Mouse (Mus musculus) v-Abl transformed pro-B cells (cell line): ENCODE data around the gene Spcs1.

Experiments
- in situ Hi-C, 2 experiments: fragments of 400-800 bp; cut with MboI; formaldehyde crosslinking; loops; one replicate each; pipeline ENCODE4 v1.15.1; 2025; ENCODE audit not compliant: unreplicated experiment in 2 of 2

The Spcs1 gene

GRCm38 (mm10) chr14:31001307-31002205 lies at the start of gene Spcs1, which contains the start of gene Glt8d1:
TSS of gene Spcs1 (minus strand) at chr14:31001672.
TSS of gene Glt8d1 (plus strand) at chr14:31001400.
- in situ Hi-C loops, result no loop called here

GRCm38 (mm10) chr14:31045817-31046216 lies 44.3 kb upstream of the Spcs1 start:
- in situ Hi-C loops, result no loop called here

- in situ Hi-C loops, result no loop called here
Measured at GRCm38 (mm10) chr14:31045296-31045695, 43.8 kb upstream of the Spcs1 start.

- in situ Hi-C loops, result loop anchor here in 1 of 2 experiments (10.0 kb wide), 1 partner anchor 169 kb away; no protein-coding TSS in a partner anchor
Measured at GRCm38 (mm10) chr14:31025785-31026184, 24.3 kb upstream of the Spcs1 start.

- in situ Hi-C loops, result loop anchor here in 1 of 2 experiments (10.0 kb wide), 1 partner anchor 172 kb away; no protein-coding TSS in a partner anchor
Measured at GRCm38 (mm10) chr14:31022579-31022978, 21.1 kb upstream of the Spcs1 start.

- in situ Hi-C loops, result loop anchor here in 1 of 2 experiments (10.0 kb wide), 1 partner anchor 175 kb away; no protein-coding TSS in a partner anchor
Measured at GRCm38 (mm10) chr14:31019331-31020205, 18.1 kb upstream of the Spcs1 start.

GRCm38 (mm10) chr14:31018860-31019291 lies 17.4 kb upstream of the Spcs1 start, which contains the start of the genes Pbrm1 and Gnl3:
TSS of gene Pbrm1 (plus strand) at chr14:31019138.
TSS of gene Gnl3 (minus strand) at chr14:31019152.
- in situ Hi-C loops, result no loop called here

GRCm38 (mm10) chr14:31017854-31018253 lies 16.4 kb upstream of the Spcs1 start:
- in situ Hi-C loops, result no loop called here

- in situ Hi-C loops, result no loop called here
Measured at GRCm38 (mm10) chr14:31016063-31016462, 14.6 kb upstream of the Spcs1 start.

- in situ Hi-C loops, result no loop called here
Measured at GRCm38 (mm10) chr14:31013928-31014327, 12.5 kb upstream of the Spcs1 start.

GRCm38 (mm10) chr14:31011588-31011987 lies 10.1 kb upstream of the Spcs1 start:
- in situ Hi-C loops, result no loop called here

GRCm38 (mm10) chr14:31006779-31007178 lies 5.3 kb upstream of the Spcs1 start:
- in situ Hi-C loops, result no loop called here

GRCm38 (mm10) chr14:31004527-31004926 lies 3.1 kb upstream of the Spcs1 start:
- in situ Hi-C loops, result no loop called here

- in situ Hi-C loops, result no loop called here
Measured at GRCm38 (mm10) chr14:31000816-31001306, 611 bp downstream of the Spcs1 start.

GRCm38 (mm10) chr14:31000356-31000755 lies 1.1 kb downstream of the Spcs1 start:
- in situ Hi-C loops, result no loop called here

- in situ Hi-C loops, result no loop called here
Measured at GRCm38 (mm10) chr14:30996417-30996816, 5.1 kb downstream of the Spcs1 start.

GRCm38 (mm10) chr14:30976222-30976621 lies 25.2 kb downstream of the Spcs1 start:
- in situ Hi-C loops, result loop anchor here in 1 of 2 experiments (5.0 kb wide), 1 partner anchor 49 kb away; no protein-coding TSS in a partner anchor

- in situ Hi-C loops, result no loop called here
Measured at GRCm38 (mm10) chr14:30974204-30974603, 27.3 kb downstream of the Spcs1 start.

- in situ Hi-C loops, result no loop called here
Measured at GRCm38 (mm10) chr14:30960366-30960765, 41.1 kb downstream of the Spcs1 start.

GRCm38 (mm10) chr14:30959031-30959430 lies 42.4 kb downstream of the Spcs1 start:
- in situ Hi-C loops, result no loop called here
